Mouse (Mus musculus) intestine, embryonic 14.5 days (tissue): Measurements from ENCODE around the gene Olfr49. TPM values are rescaled to one million over a fixed set of nuclear protein-coding genes. Genes with fewer than 3 reads are reported as not detected.

Source experiments
- ATAC-seq: fragments of 200-750 bp; cut with Nextera tagmentation; replicated peaks from 2 replicates; pipeline ENCODE4 v1.8.0; 2017; ENCODE audit warnings: low read depth, moderate number of reproducible peaks, moderate TSS enrichment, moderate library complexity; ENCODE audit not compliant: low FRiP score, low TSS enrichment
- DNase-seq: peaks from one replicate; pipeline ENCODE4 v3.0.0-alpha.2; 2018; ENCODE audit warnings: low spot score
- H3K27ac ChIP-seq: fragments of 300-500 bp; sonication (generic); 2 replicates; pipeline ENCODE4 v1.5.1; 2014; ENCODE audit warnings: low read depth, mild to moderate bottlenecking, control low read depth
- H3K27me3 ChIP-seq: fragments of 300-500 bp; sonication (generic); replicated peaks from 2 replicates; pipeline ENCODE4 v1.6.1; 2014; ENCODE audit warnings: low read length, control low read depth; ENCODE audit not compliant: control insufficient read depth, insufficient read depth
- H3K36me3 ChIP-seq: fragments of 300-500 bp; sonication (generic); 2 replicates; pipeline ENCODE4 v1.6.1; 2014; ENCODE audit warnings: low read length, control low read depth; ENCODE audit not compliant: control insufficient read depth, insufficient read depth
- H3K4me1 ChIP-seq: fragments of 300-500 bp; sonication (generic); replicated peaks from 2 replicates; pipeline ENCODE4 v1.6.1; 2014; ENCODE audit warnings: low read length, control low read depth, mixed read lengths; ENCODE audit not compliant: control insufficient read depth, insufficient read depth
- H3K4me2 ChIP-seq: fragments of 300-500 bp; sonication (generic); 2 replicates; pipeline ENCODE4 v1.6.1; 2014; ENCODE audit warnings: low read length
- H3K4me3 ChIP-seq: fragments of 300-500 bp; sonication (generic); 2 replicates; pipeline ENCODE4 v1.5.1; 2014; ENCODE audit warnings: low read depth, low read length, control low read depth, mixed read lengths
- H3K9ac ChIP-seq: fragments of 300-500 bp; sonication (generic); 2 replicates; pipeline ENCODE4 v1.6.1; 2014; ENCODE audit warnings: mild to moderate bottlenecking, low read length
- H3K9me3 ChIP-seq: fragments of 300-500 bp; sonication (generic); 2 replicates; pipeline ENCODE4 v1.6.1; 2016; ENCODE audit warnings: low read length, control low read depth; ENCODE audit not compliant: control insufficient read depth
- WGBS: fragments of 180-500 bp; shearing (Covaris S2); extraction: QIAGEN DNeasy Blood & Tissue Kit; methylation state at CpG from one replicate; pipeline ENCODE4 v1.1.7; 2014; 5-methylcytosine and 5-hydroxymethylcytosine counted together
- polyA plus RNA-seq: library from polyadenylated mRNA; unstranded; fragments of >200 nt; fragmentation: Nextera tagmentation; extraction: Ambion mirVana; gene quantifications from 2 replicates; pipeline ENCODE4 v1.2.1, GENCODE M21; 2014

Gene Olfr49
- polyA plus RNA-seq, 1 experiment from 2014 or later = not detected

- H3K4me2 ChIP-seq = no peak overlapping the region
- no peaks in the 10 kb centered on the region for H3K9me3 ChIP-seq
- no peak overlapping the region for H3K27ac ChIP-seq
- no peaks in the 10 kb centered on the region for H3K27me3 ChIP-seq
- 15% methylated on average over 7 of the region's 7 CpGs for WGBS
- ATAC-seq = peak; percentile 51
- H3K4me1 ChIP-seq = peaks cover 3% of the 10 kb centered on the region
- H3K36me3 ChIP-seq = peaks cover 75% of the 10 kb centered on the region
- no peak overlapping the region for H3K4me3 ChIP-seq
- DNase-seq = peak; percentile 92
- H3K9ac ChIP-seq = no peak overlapping the region
Measured at GRCm38 (mm10) chr14:54239002-54239736, 45.6 kb downstream of the Olfr49 start.

- Histone ChIP-seq H3K27ac (no peak overlapping the region), H3K4me3 (no peak overlapping the region), H3K36me3 (peaks cover 53% of the 10 kb centered on the region), H3K27me3 (no peaks in the 10 kb centered on the region), H3K9me3 (no peaks in the 10 kb centered on the region), H3K9ac (no peak overlapping the region), H3K4me1 (peaks cover 16% of the 10 kb centered on the region), H3K4me2 (no peak overlapping the region)
- DNase-seq (no peak), ATAC-seq (no peak)
- WGBS = 90% methylated on average over 5 of the region's 5 CpGs
Measured at GRCm38 (mm10) chr14:54236881-54237280, 47.9 kb downstream of the Olfr49 start.

DNA sequence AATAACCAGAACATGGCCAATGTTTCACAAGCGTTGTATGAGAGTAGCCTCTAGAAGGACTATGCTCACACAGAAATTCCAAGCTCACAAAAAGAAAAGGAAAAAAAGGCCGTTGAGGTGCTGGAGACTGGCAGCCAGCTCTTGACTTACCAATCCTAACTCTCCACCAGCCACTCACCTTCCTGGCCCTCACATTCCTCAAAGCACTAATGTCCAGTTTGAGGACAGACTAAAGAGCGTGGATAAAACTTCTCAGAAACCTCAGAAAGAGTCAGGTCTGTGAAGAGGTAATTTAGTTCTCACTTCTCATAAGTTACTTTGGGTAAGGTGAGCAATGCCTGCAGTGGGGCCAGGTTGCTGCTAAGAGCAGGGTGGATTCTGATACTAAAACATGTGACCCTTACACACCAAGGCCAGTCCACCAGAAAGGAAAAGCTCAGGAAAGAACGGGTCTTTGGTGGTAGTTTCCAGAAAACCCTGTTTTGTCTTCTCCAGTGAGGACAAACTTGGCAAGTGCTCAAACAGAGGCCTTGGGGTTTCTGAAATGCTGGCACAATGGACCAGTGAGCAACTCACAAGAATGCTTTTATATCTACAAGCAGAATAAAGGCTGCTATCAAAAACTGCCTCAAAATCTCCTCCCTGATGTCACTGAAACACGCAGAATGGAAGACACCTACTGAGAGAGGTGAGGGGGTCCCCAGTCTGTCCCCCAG is 48.8 kb downstream of the Olfr49 start:
- Histone ChIP-seq H3K9me3 (no peaks in the 10 kb centered on the region), H3K27ac (no peak overlapping the region)

DNA sequence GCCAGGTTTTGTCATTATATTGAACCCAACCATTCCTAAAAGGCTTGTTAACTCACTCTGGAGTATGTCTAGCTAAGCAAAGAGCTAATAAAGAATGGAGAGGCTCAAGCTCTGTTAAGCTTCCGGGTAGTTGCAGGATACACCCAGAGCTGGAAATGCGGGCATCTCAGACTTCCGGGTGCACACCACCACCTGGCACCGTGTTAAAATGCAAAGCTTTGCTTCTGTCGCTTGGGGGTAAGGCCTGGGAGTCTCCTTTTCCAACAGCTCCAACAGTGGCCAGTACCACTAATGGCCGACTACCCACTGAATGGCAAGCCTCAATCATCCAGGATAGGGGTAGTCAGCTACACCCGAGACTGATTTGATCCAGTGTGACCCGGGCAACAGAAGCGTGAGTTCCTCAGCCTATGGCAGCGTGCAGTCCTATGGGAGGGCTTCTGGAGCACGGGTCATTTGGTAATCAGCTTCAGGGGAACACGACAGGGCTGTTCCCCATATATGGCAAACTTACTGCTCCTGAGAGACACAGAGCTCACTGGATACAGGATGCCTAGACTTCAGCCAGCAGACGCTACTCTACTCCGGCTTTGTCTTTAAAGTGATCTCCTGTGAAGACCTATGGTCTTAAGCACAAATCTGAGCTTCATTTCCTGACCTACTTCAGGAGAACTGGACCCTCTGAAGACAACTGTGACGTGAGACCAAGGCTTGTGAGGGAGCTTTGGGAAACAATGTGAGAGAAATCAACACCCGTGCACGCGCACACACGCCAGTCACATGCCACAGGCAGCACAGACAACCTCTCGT is 50.3 kb downstream of the Olfr49 start:
- Histone ChIP-seq H3K4me1 (peaks cover 19% of the 10 kb centered on the region), H3K36me3 (peaks cover 32% of the 10 kb centered on the region), H3K27ac (peak overlapping the region; percentile 65; the same call in 1 of the 2 replicates), H3K9me3 (no peaks in the 10 kb centered on the region), H3K4me3 (no peak overlapping the region), H3K27me3 (no peaks in the 10 kb centered on the region), H3K9ac (no peak overlapping the region; the same call in 1 of the 2 replicates), H3K4me2 (no peak overlapping the region)
- DNase-seq (no peak), ATAC-seq (no peak)
- 79% methylated on average over 20 of the region's 20 CpGs for WGBS

More for the DNA sequence above, 48.8 kb downstream of the Olfr49 start:
- H3K4me2 ChIP-seq = no peak overlapping the region
- no peak for DNase-seq
- no peak overlapping the region for H3K4me3 ChIP-seq
- ATAC-seq = no peak
- no peaks in the 10 kb centered on the region for H3K27me3 ChIP-seq
- peaks cover 44% of the 10 kb centered on the region for H3K36me3 ChIP-seq
- H3K9ac ChIP-seq = no peak overlapping the region
- peaks cover 16% of the 10 kb centered on the region for H3K4me1 ChIP-seq
- 86% methylated on average over 5 of the region's 5 CpGs for WGBS

DNA sequence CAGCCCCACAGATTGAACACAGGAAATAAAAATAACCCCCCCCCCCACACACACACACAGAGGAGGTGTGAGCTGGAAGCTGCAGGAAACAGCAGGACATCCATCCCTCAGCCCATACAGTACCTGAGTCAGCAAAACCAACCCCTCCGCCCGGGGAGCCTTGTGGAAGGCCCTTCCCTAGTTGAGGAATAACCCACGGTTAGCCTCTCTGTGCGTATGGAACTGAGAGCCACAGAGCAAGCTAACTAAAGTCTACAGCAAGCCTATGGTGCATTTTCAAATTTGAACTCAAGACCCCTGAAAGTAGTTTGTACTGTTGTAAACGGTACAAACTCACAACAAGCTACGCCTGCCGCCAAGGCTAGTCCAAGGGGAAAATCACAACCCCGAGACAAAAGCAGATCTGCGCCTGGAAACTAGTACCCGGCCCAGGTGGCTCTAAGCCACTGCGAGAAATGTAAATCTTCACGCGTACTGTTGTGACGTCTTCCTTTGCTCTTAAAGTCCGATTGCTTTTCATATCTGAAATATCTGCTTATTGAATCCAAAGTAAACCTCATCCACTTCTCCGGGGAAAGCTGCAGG is 51.1 kb downstream of the Olfr49 start:
- peak overlapping the region; percentile 13; the same call in 1 of the 2 replicates for H3K9ac ChIP-seq
- peak overlapping the region; percentile 65 for H3K27ac ChIP-seq
- H3K36me3 ChIP-seq = peaks cover 27% of the 10 kb centered on the region
- peak overlapping the region; percentile 14; the same call in 1 of the 2 replicates for H3K4me2 ChIP-seq
- no peak for DNase-seq
- no peak overlapping the region for H3K4me3 ChIP-seq
- H3K27me3 ChIP-seq = no peaks in the 10 kb centered on the region
- no peaks in the 10 kb centered on the region for H3K9me3 ChIP-seq
- 58% methylated on average over 16 of the region's 16 CpGs for WGBS
- no peak for ATAC-seq
- peaks cover 26% of the 10 kb centered on the region for H3K4me1 ChIP-seq

DNA sequence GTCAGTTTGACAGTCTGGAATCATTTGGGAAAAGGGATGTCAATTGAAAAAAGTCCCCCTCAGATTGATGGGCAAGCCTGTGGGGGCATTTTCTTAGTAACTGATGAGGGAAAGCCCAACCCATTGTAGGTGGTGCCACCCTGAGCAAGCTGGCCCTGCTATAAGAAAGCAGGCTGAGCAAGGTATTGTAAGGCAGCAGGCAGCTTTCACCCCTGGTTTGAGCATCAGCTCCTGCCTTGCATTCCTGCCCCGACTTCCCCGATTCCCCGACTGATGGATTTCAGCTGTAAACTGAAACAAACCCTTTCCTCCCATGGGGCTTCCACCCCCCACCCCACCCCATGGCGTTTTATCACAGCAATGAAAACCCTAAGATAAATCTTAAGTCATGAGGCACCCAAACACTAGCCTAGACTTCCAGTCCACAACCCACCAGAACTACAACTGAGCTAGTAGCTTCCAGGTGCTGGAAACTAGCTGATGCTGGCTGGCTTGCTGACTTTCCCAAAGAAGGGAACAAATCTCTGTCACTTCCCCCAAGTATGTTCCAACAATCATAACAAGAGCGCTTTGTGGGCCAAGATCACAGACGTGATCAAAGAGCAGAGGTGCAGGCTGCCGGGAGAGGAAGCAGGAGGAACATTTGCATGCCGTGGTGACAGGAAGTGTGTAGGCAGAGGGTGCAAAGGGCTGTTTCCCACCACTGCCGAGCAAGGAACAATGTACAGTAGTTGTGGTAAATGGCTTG is 51.8 kb downstream of the Olfr49 start:
- peak overlapping the region; percentile 14; the same call in 1 of the 2 replicates for H3K4me2 ChIP-seq
- no peaks in the 10 kb centered on the region for H3K9me3 ChIP-seq
- no peak for ATAC-seq
- DNase-seq = no peak
- peaks cover 22% of the 10 kb centered on the region for H3K36me3 ChIP-seq
- H3K4me3 ChIP-seq = 0 out of 2 replicates have a peak overlapping the region, but pooled peaks have one; percentile 6
- H3K9ac ChIP-seq = no peak overlapping the region
- H3K27me3 ChIP-seq = no peaks in the 10 kb centered on the region
- 6% methylated on average over 9 of the region's 9 CpGs for WGBS
- H3K27ac ChIP-seq = peak overlapping the region; percentile 65
- peaks cover 32% of the 10 kb centered on the region for H3K4me1 ChIP-seq

- WGBS = 52% methylated on average over 9 of the region's 9 CpGs
- no peaks in the 10 kb centered on the region for H3K9me3 ChIP-seq
- H3K4me2 ChIP-seq = no peak overlapping the region
- no peak overlapping the region for H3K9ac ChIP-seq
- peaks cover 20% of the 10 kb centered on the region for H3K36me3 ChIP-seq
- no peak for DNase-seq
- H3K4me1 ChIP-seq = peaks cover 38% of the 10 kb centered on the region
- no peak overlapping the region for H3K4me3 ChIP-seq
- peak; percentile 13; the same call in 1 of the 2 replicates for ATAC-seq
- H3K27ac ChIP-seq = no peak overlapping the region; the same call in 1 of the 2 replicates
- H3K27me3 ChIP-seq = no peaks in the 10 kb centered on the region
Measured at GRCm38 (mm10) chr14:54232143-54232542, 52.6 kb downstream of the Olfr49 start.
